Mouse (Mus musculus) granulocyte monocyte progenitor cell, adult 5-6 weeks (primary cell): ENCODE data around the gene H2al1e. TPM values are rescaled to one million over a fixed set of nuclear protein-coding genes. Genes with fewer than 3 reads are reported as not detected.

Experiments used
- total RNA-seq, 2 experiments: library from RNA; stranded (forward) in 1 of 2; stranded (reverse) in 1 of 2; fragments of 200-712, 200-1000 nt in 1 of 2; fragments of >200 nt in 1 of 2; fragmentation: Nextera tagmentation in 1 of 2; gene quantifications; 2 replicates each; pipeline ENCODE4 v1.2.3; 2014 to 2017

Gene H2al1e
- total RNA-seq, 2 experiments from 2014 or later: not detected

Other genes with a start within 250 kb of the H2al1e start
- gene H2al1a, start 12.7 kb upstream of the H2al1e start, total RNA-seq (2014; fragmentation: Nextera tagmentation): not detected in 2 replicates
- gene H2al1a, start 12.7 kb upstream of the H2al1e start, total RNA-seq (2017): not detected in 2 replicates
- not detected in 2 replicates for gene H2al1b, start 9.5 kb upstream of the H2al1e start, total RNA-seq (2014; fragmentation: Nextera tagmentation)
- gene H2al1b, start 9.5 kb upstream of the H2al1e start, total RNA-seq (2017): not detected in 2 replicates
- gene H2al1c, start 6.3 kb upstream of the H2al1e start, total RNA-seq (2014; fragmentation: Nextera tagmentation): not detected in 2 replicates
- not detected in 2 replicates for gene H2al1c, start 6.3 kb upstream of the H2al1e start, total RNA-seq (2017)
- gene H2al1d, start 3.1 kb upstream of the H2al1e start, total RNA-seq (2014; fragmentation: Nextera tagmentation): not detected in 2 replicates
- not detected in 2 replicates for gene H2al1d, start 3.1 kb upstream of the H2al1e start, total RNA-seq (2017)
- gene H2al1f, start 3.2 kb downstream of the H2al1e start, total RNA-seq (2014; fragmentation: Nextera tagmentation): not detected in 2 replicates
- not detected in 2 replicates for gene H2al1f, start 3.2 kb downstream of the H2al1e start, total RNA-seq (2017)
- not detected in 2 replicates for gene H2al1g, start 6.3 kb downstream of the H2al1e start, total RNA-seq (2014; fragmentation: Nextera tagmentation)
- gene H2al1g, start 6.3 kb downstream of the H2al1e start, total RNA-seq (2017): not detected in 2 replicates
- gene H2al1h, start 9.6 kb downstream of the H2al1e start, total RNA-seq (2014; fragmentation: Nextera tagmentation): not detected in 2 replicates
- gene H2al1h, start 9.6 kb downstream of the H2al1e start, total RNA-seq (2017): not detected in 2 replicates
- not detected in 2 replicates for gene H2al1i, start 12.7 kb downstream of the H2al1e start, total RNA-seq (2014; fragmentation: Nextera tagmentation)
- gene H2al1i, start 12.7 kb downstream of the H2al1e start, total RNA-seq (2017): not detected in 2 replicates
- not detected in 2 replicates for gene H2al1j, start 15.9 kb downstream of the H2al1e start, total RNA-seq (2014; fragmentation: Nextera tagmentation)
- gene H2al1j, start 15.9 kb downstream of the H2al1e start, total RNA-seq (2017): not detected in 2 replicates